Mouse (Mus musculus) limb, embryonic 15.5 days (tissue): Measurements from ENCODE around the gene Loxl3. TPM values are rescaled to one million over a fixed set of nuclear protein-coding genes. Genes with fewer than 3 reads are reported as not detected.

ENCODE experiments used
- ATAC-seq: fragments of 200-750 bp; cut with Nextera tagmentation; 2 replicates; pipeline ENCODE4 v1.8.0; 2017; ENCODE audit warnings: low read depth, moderate TSS enrichment; ENCODE audit not compliant: insufficient number of reproducible peaks, low FRiP score, low TSS enrichment
- H3K27ac ChIP-seq: fragments of 300-500 bp; sonication (generic); 2 replicates; pipeline ENCODE4 v1.5.1; 2015; ENCODE audit warnings: moderate library complexity, mild to moderate bottlenecking, inconsistent platforms
- H3K27me3 ChIP-seq: fragments of 300-500 bp; sonication (generic); 2 replicates; pipeline ENCODE4 v1.6.1; 2015; ENCODE audit warnings: inconsistent platforms
- H3K36me3 ChIP-seq: fragments of 300-500 bp; sonication (generic); 2 replicates; pipeline ENCODE4 v1.6.1; 2015; ENCODE audit warnings: inconsistent platforms
- H3K4me1 ChIP-seq: fragments of 300-500 bp; sonication (generic); 2 replicates; pipeline ENCODE4 v1.6.1; 2015; ENCODE audit warnings: inconsistent platforms
- H3K4me2 ChIP-seq: fragments of 300-500 bp; sonication (generic); 2 replicates; pipeline ENCODE4 v1.6.1; 2015; ENCODE audit warnings: mild to moderate bottlenecking, inconsistent platforms
- H3K4me3 ChIP-seq: fragments of 300-500 bp; sonication (generic); 2 replicates; pipeline ENCODE4 v1.5.1; 2015; ENCODE audit warnings: mild to moderate bottlenecking, inconsistent platforms
- H3K9ac ChIP-seq: fragments of 300-500 bp; sonication (generic); 2 replicates; pipeline ENCODE4 v1.6.1; 2015; ENCODE audit warnings: inconsistent platforms
- H3K9me3 ChIP-seq: fragments of 300-500 bp; sonication (generic); 2 replicates; pipeline ENCODE4 v1.6.1; 2016; ENCODE audit warnings: inconsistent platforms
- WGBS: fragments of 180-500 bp; shearing (Covaris S2); methylation state at CpG from one replicate; pipeline ENCODE4 v1.1.7; 2015; 5-methylcytosine and 5-hydroxymethylcytosine counted together
- polyA plus RNA-seq: library from polyadenylated mRNA; unstranded; fragments of >200 nt; fragmentation: Nextera tagmentation; extraction: Ambion mirVana; gene quantifications from 2 replicates; pipeline ENCODE4 v1.2.1, GENCODE M21; 2015

The Loxl3 gene
- polyA plus RNA-seq, 1 experiment from 2014 or later = 31.2 TPM

DNA sequence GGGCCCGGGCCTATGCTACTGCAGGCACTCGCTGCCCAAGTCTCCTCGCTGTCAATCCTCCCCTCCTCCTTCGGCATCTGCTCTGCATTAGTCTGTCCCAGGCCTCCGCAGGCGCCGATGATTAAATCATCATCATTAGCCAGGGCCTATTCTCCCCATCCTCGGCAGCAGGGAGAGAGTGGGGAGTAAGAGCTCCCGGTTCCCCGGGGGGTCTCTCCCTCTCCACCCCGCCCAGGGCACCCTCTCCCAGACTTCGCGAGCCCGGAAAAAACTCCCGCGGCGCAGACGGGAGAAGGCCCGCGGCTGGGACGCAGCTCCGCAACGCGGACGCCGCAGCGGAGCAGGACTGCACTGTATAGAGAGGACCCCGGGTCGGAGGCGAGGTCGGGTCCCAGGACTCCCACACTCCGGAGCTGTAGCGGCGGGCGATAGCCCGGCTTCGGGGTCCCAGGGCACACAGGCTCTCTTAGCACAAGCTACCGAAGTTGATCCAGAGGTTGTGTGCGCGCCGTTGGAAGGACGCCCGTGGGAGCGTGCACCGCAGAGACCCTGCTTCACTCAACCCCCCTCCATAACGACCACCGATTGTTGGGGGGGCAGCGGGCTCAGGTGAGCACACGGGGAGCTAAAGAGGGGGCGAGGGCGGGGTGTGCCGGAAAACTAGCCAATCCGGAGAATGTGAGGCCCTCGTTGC is 43.8 kb downstream of the Loxl3 start, which contains the start of gene Pcgf1:
Gene Pcgf1, plus strand, starts transcription at position 240 of the 694 bp plus-strand sequence.
- Histone ChIP-seq H3K4me1 (peaks cover 16% of the 10 kb centered on the region), H3K4me3 (peak within 1 kb of the TSS; percentile 74), H3K9me3 (no peaks in the 10 kb centered on the region), H3K36me3 (peaks cover 28% of the 10 kb centered on the region), H3K9ac (peak within 1 kb of the TSS; percentile 71), H3K27me3 (peaks cover 43% of the 10 kb centered on the region), H3K4me2 (peak within 1 kb of the TSS; percentile 96), H3K27ac (peak within 1 kb of the TSS; percentile 92)
- under 1% methylated on average over 54 of the region's 54 CpGs for WGBS
- peak; percentile 50 for ATAC-seq

DNA sequence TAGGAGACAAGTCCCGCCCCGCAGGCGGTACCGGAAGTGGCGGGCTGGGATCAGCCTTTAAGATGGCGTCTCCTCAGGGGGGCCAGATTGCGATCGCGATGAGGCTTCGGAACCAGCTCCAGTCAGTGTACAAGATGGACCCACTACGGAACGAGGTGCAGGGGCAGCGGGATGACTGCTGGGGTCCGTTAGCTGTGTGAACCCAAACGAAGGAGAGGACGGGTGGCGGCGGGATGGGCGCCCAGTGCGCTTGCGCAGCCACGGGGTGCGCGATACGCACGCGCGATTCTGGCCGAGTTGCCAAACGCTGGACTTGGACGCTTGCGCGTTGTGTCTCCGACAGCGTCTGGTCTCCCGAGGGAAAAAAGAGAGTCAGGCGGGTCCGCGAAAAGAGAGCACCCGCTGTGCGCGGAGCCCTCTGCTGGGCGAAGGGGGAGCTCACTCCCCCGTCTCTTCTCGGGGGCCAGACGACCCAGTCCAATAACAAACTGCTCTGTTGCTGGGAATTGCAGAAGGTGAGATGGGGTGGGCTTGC is 44.4 kb downstream of the Loxl3 start:
- Histone ChIP-seq H3K36me3 (peaks cover 28% of the 10 kb centered on the region), H3K9ac (peak overlapping the region; percentile 71), H3K27me3 (peaks cover 42% of the 10 kb centered on the region), H3K4me3 (peak overlapping the region; percentile 74), H3K27ac (peak overlapping the region; percentile 92), H3K4me1 (peaks cover 16% of the 10 kb centered on the region), H3K9me3 (no peaks in the 10 kb centered on the region), H3K4me2 (peak overlapping the region; percentile 96)
- ATAC-seq = peak; percentile 90
- WGBS = under 1% methylated on average over 46 of the region's 46 CpGs

DNA sequence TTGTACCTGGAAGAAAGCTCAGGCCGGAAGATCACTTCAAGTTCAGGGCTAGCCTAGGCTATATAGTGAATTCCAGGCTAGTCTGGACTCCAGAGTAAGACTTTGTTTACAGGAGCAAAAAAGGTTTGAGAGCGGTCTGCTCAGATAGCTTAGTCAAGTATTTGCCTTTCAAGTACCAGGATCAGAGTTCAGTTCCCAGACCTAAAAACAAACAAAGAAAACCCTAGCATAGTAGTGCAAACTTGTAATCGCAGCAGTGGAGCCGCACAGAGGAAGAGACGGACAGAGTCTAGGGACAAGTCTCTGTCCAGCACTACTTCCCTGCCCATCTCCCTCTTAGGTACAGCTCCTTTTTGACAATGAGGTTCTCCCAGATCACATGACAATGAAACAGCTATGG is 46.2 kb downstream of the Loxl3 start:
- no peak overlapping the region for H3K4me3 ChIP-seq
- H3K27me3 ChIP-seq = peaks cover 42% of the 10 kb centered on the region
- peaks cover 23% of the 10 kb centered on the region for H3K4me1 ChIP-seq
- H3K27ac ChIP-seq = no peak overlapping the region
- H3K9me3 ChIP-seq = no peaks in the 10 kb centered on the region
- ATAC-seq = no peak
- 93% methylated on average over 5 of the region's 5 CpGs for WGBS
- no peak overlapping the region for H3K4me2 ChIP-seq
- H3K36me3 ChIP-seq = peaks cover 28% of the 10 kb centered on the region
- no peak overlapping the region for H3K9ac ChIP-seq

DNA sequence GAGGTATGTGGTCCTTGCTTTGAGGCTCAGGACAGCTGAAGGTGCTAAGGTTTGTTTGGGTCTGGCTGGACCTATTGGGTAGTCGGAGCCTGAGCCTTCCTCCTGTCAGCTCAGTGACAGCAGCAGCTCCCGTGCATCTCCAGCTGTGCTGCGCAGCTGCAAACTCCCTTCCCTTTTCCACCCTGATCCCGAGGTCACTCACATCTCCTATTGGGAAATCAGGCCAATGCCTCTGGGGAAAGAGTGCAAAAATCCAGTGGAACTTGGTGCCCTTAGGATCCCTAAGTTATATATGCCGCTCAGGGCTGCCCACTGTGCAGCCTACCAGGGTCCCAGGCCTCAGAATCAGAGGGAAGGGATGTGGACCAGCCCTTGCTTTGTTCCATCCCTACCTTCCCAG is 49.5 kb downstream of the Loxl3 start:
- Histone ChIP-seq H3K9me3 (no peaks in the 10 kb centered on the region), H3K4me1 (peaks cover 41% of the 10 kb centered on the region), H3K27me3 (peaks cover 58% of the 10 kb centered on the region), H3K9ac (0 out of 2 replicates have a peak overlapping the region, but pooled peaks have one; percentile 4), H3K4me3 (no peak overlapping the region), H3K27ac (no peak overlapping the region), H3K4me2 (no peak overlapping the region), H3K36me3 (peaks cover 28% of the 10 kb centered on the region)
- no peak for ATAC-seq
- 26% methylated on average over 5 of the region's 5 CpGs for WGBS

DNA sequence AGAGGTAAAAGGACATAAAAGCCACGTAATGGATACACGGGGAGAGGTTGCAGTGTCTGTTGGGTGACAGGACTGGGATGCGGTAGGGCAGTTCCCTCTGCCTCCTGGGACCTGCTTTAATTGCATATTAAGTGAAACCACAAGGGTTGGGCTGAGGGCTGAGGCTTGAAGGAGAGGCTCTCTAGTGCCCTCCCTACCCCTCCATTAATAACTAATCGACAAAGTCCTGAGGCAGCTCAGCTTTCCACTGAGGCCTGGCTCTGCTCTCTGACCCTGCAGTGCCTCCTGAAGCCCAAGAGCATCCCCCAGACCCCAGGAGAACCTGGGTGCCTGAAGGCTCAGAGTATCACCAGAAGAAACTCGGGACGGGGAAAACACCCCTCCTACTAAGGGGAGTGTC is 50.5 kb downstream of the Loxl3 start:
- H3K9ac ChIP-seq = no peak overlapping the region
- H3K4me2 ChIP-seq = no peak overlapping the region
- no peak overlapping the region for H3K4me3 ChIP-seq
- no peaks in the 10 kb centered on the region for H3K9me3 ChIP-seq
- peaks cover 33% of the 10 kb centered on the region for H3K4me1 ChIP-seq
- peaks cover 65% of the 10 kb centered on the region for H3K27me3 ChIP-seq
- ATAC-seq = no peak
- WGBS = 6% methylated on average over 6 of the region's 6 CpGs
- no peak overlapping the region for H3K27ac ChIP-seq
- H3K36me3 ChIP-seq = peaks cover 28% of the 10 kb centered on the region

DNA sequence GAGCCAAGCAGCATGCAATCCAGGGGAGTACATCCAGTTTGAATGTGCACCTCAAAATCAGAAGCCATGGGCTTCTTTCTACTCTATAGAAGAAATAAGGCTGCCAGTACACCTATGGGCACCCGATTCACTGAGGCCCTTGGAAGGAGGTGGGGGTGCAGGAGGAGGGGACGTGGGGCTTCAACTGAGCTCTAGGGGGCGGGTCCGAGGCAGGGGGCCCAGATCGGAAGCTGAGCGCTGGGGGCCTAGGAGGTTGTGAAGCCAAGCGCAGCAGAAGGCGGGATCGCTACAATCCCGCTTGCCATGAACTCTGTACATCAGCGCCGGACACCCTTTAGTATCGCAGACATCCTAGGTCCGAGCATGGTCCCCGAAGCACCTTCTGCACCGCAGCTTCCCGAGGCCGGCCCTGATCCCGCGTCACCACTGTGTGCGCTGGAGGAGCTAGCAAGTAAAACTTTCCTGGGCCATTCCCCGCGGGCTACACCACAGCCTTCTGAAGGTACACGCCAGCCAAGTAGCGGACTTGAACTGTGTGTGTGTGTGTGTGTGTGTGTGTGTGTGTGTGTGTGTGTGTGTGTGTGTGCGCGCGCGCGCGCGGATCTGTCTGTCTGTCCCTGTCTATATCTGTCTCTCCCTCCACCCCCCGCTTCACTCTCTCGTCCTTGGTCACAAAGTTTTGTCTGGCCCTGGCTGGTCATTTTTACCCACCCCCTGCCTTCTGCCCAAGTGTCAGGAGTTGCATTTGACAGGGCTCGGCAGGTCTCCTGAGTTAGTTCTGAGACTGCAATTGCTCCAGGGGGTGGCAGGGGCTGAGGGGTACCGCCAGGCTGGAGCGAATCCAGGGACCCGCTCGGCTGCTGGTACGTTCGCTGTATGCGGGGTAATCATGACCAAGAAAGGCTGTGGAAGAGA is 52.4 kb downstream of the Loxl3 start, which contains the start of gene Lbx2:
Gene Lbx2, plus strand, starts transcription at position 247 of the 915 bp plus-strand sequence.
- 3% methylated on average over 40 of the region's 42 CpGs for WGBS
- Histone ChIP-seq H3K36me3 (peaks cover 11% of the 10 kb centered on the region), H3K4me3 (peak within 1 kb of the TSS; percentile 24), H3K27ac (no peak within 1 kb of the TSS), H3K4me1 (peaks cover 32% of the 10 kb centered on the region), H3K9ac (no peak within 1 kb of the TSS), H3K27me3 (peaks cover 82% of the 10 kb centered on the region), H3K4me2 (peak within 1 kb of the TSS; percentile 47), H3K9me3 (no peaks in the 10 kb centered on the region)
- no peak for ATAC-seq

DNA sequence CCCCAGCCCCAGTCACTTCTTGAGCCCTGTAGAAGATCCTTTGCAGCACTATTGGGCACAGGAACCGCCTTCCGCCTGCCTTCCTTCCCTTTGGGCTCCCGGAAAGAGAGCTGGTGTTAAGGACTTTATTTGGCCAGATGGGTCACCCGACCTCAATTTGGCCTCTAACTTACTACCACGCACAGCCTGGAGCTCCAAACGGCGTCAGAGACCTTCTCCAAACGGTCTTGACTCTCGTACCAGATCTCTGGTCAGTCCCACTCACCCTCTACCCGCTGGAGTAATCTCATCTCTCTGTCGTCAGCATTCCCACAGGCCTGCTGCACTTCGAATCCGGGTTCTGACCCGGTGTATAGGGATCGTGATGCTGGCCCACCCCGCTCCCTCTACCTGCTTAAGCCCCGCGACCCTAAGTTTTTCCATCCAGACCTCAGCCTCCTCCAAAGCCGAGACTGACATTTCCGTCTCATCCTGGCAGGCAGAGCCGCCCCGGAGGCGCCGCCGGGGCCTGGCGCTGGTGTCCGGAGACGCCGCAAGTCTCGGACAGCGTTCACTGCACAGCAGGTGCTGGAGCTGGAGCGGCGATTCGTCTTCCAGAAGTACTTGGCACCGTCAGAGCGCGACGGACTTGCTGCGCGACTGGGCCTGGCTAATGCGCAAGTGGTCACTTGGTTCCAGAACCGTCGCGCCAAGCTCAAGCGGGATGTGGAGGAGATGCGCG is 53.4 kb downstream of the Loxl3 start:
- peak overlapping the region; percentile 24 for H3K4me3 ChIP-seq
- no peak for ATAC-seq
- H3K27ac ChIP-seq = no peak overlapping the region
- peak overlapping the region; percentile 39 for H3K4me2 ChIP-seq
- H3K4me1 ChIP-seq = peaks cover 32% of the 10 kb centered on the region
- 0 out of 2 replicates have a peak overlapping the region, but pooled peaks have one; percentile 11 for H3K9ac ChIP-seq
- 0 out of 2 replicates have a peak, but pooled peaks cover 2% of the 10 kb centered on the region for H3K36me3 ChIP-seq
- WGBS = 3% methylated on average over 47 of the region's 47 CpGs
- H3K9me3 ChIP-seq = no peaks in the 10 kb centered on the region
- H3K27me3 ChIP-seq = peaks cover 81% of the 10 kb centered on the region

DNA sequence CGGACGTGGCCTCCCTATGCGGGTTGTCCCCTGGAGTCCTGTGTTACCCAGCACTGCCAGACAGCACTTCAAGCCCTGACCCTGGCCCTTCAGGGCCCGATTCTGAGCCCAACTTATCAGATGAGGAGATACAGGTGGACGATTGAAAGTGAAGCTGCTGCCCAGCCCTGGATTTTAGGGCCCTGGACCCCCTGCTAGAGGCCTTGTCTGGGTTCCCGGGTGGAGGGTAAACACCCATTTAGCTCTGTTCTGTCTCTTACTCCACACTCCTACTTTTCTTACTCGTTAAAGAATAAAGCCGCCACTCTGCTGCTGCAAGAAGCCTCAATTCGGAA is 53.9 kb downstream of the Loxl3 start:
- H3K36me3 ChIP-seq = no peaks in the 10 kb centered on the region
- ATAC-seq = no peak
- H3K4me1 ChIP-seq = peaks cover 32% of the 10 kb centered on the region
- H3K9me3 ChIP-seq = no peaks in the 10 kb centered on the region
- H3K27me3 ChIP-seq = peaks cover 81% of the 10 kb centered on the region
- H3K4me3 ChIP-seq = peak overlapping the region; percentile 24; the same call in 1 of the 2 replicates
- no peak overlapping the region for H3K27ac ChIP-seq
- WGBS = 13% methylated on average over 9 of the region's 9 CpGs
- no peak overlapping the region for H3K9ac ChIP-seq
- H3K4me2 ChIP-seq = peak overlapping the region; percentile 39

DNA sequence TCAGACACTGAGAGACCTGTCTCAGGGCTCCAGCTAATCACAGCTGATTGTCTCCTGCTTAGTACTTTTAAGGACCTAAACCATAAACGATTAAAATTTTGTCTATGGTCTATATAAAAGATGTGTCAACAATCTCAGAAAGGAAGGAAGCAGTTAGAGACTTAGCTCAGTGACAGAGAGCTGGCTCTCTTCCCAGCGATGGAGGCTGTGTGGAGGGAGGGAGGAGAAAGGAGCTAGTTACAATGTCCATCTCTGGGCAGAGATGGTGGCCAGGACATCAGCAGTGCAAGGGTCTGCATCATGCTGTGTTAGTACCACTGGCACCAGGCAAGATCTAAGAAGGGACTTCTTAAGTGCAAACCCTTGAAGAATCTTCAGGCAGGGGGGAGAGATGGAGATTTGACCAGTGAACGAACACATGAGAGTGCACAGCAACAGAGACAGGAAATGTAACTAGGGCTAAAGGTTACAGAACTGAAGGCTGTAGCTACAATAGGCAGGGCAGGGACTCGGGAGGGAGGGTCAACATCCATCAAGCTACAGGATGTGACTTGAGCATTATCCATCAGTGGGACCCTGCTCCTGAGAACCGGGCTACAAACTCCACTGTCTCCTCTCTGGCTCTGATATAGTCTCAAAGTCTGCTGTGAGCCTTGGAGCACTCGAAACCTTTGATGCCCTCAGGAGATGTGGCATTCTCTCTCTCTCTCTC is 58.6 kb downstream of the Loxl3 start:
- H3K4me2 ChIP-seq = no peak overlapping the region
- H3K9me3 ChIP-seq = no peaks in the 10 kb centered on the region
- WGBS = 35% methylated on average over 6 of the region's 6 CpGs
- no peak for ATAC-seq
- no peak overlapping the region for H3K9ac ChIP-seq
- H3K36me3 ChIP-seq = no peaks in the 10 kb centered on the region
- H3K4me3 ChIP-seq = no peak overlapping the region
- H3K27me3 ChIP-seq = peaks cover 46% of the 10 kb centered on the region
- no peak overlapping the region for H3K27ac ChIP-seq
- H3K4me1 ChIP-seq = peaks cover 6% of the 10 kb centered on the region

DNA sequence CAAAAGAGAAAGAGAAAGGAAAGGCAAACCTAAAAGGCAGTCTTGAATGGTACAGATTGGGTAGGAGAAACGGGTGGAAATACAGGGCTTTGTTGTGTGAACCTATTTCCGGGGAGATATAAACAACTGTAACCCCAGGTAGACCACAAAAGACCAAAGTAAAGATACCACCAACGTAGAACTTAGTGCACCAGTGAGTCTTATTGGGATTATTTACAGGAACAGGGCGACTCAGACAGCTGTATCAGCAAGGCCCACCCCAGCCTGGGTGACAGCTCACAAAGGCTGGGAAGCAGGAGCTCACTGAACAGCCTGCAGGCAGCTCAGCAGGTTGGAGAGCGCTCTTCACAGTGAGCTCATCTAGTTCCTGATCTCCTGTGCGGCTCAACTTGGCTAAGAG is 62.0 kb downstream of the Loxl3 start:
- WGBS = 48% methylated on average over 6 of the region's 6 CpGs
- Histone ChIP-seq H3K27ac (no peak overlapping the region), H3K4me1 (no peaks in the 10 kb centered on the region), H3K4me2 (no peak overlapping the region), H3K36me3 (no peaks in the 10 kb centered on the region), H3K9ac (no peak overlapping the region), H3K27me3 (peaks cover 14% of the 10 kb centered on the region), H3K9me3 (no peaks in the 10 kb centered on the region), H3K4me3 (no peak overlapping the region)
- ATAC-seq = no peak

DNA sequence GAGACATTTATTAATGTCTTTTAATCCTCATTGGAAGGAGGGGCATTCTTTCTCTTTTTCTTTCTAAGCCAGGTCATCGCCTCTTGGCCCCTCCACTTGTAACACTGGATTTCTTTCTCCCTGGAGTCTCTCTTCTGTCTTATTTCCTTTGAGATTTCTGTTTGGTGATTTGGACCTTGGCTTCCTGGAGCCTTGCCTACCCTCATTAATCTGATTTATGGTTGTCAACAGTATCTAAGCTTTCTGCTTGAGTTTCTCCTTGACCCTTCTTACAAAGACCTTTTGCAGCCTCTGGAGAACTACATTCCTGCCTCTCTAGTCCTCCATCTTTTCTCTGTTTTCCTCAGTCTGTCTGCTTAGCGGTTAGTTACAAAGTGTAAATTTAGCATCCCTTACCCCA is 64.4 kb downstream of the Loxl3 start:
- H3K9ac ChIP-seq = no peak overlapping the region
- 0 out of 2 replicates have a peak, but pooled peaks cover 7% of the 10 kb centered on the region for H3K27me3 ChIP-seq
- no peak overlapping the region for H3K4me3 ChIP-seq
- H3K9me3 ChIP-seq = no peaks in the 10 kb centered on the region
- H3K4me1 ChIP-seq = peaks cover 16% of the 10 kb centered on the region
- no peak overlapping the region for H3K27ac ChIP-seq
- WGBS = 54% methylated on average over 2 of the region's 2 CpGs
- H3K36me3 ChIP-seq = no peaks in the 10 kb centered on the region
- ATAC-seq = no peak
- H3K4me2 ChIP-seq = no peak overlapping the region
